Mouse (Mus musculus) lung, postnatal 0 days (tissue): ENCODE measurements at regions not wholly inside any gene's neighbourhood (a gene's known extent, or its start where the extent isn't known, plus 50 kb on each side); places are given as distances from the start of the nearest gene placed in this dataset.

Experiments used
- ATAC-seq: fragments of 200-750 bp; cut with Nextera tagmentation; 2 replicates; pipeline ENCODE4 v1.8.0; 2017; ENCODE audit warnings: moderate library complexity
- DNase-seq: peaks from one replicate; pipeline ENCODE4 v3.0.0-alpha.2; 2016; ENCODE audit warnings: low spot score
- H3K27ac ChIP-seq: fragments of 300-500 bp; sonication (generic); 2 replicates; pipeline ENCODE4 v1.5.1; 2014; ENCODE audit warnings: antibody characterized with exemption, mild to moderate bottlenecking, low read length, mixed read lengths
- H3K27me3 ChIP-seq: fragments of 300-500 bp; sonication (generic); replicated peaks from 2 replicates; pipeline ENCODE4 v1.6.1; 2014; ENCODE audit warnings: low read length, mixed read lengths; ENCODE audit not compliant: insufficient read depth
- H3K36me3 ChIP-seq: fragments of 300-500 bp; sonication (generic); 2 replicates; pipeline ENCODE4 v1.6.1; 2014; ENCODE audit warnings: low read length, mixed read lengths; ENCODE audit not compliant: insufficient read depth
- H3K4me1 ChIP-seq: fragments of 300-500 bp; sonication (generic); 2 replicates; pipeline ENCODE4 v1.6.1; 2014; ENCODE audit warnings: antibody characterized with exemption, low read depth, low read length, mixed read lengths; ENCODE audit not compliant: insufficient read depth
- H3K4me2 ChIP-seq: fragments of 300-500 bp; sonication (generic); replicated peaks from 2 replicates; pipeline ENCODE4 v1.6.1; 2014; ENCODE audit warnings: low read depth, mild to moderate bottlenecking, low read length, moderate library complexity, mixed read lengths
- H3K4me3 ChIP-seq: fragments of 300-500 bp; sonication (generic); 2 replicates; pipeline ENCODE4 v1.5.1; 2014; ENCODE audit warnings: low read depth, low read length
- H3K9ac ChIP-seq: fragments of 300-500 bp; sonication (generic); replicated peaks from 2 replicates; pipeline ENCODE4 v1.6.1; 2014; ENCODE audit warnings: low read depth, mild to moderate bottlenecking
- H3K9me3 ChIP-seq: fragments of 300-500 bp; sonication (generic); 2 replicates; pipeline ENCODE4 v1.6.1; 2016; ENCODE audit warnings: low read length, mixed read lengths
- CTCF ChIP-seq: IDR thresholded peaks from 2 replicates; pipeline ENCODE4 v1.5.1; 2016; ENCODE audit warnings: antibody characterized with exemption, mild to moderate bottlenecking
- EP300 ChIP-seq: IDR thresholded peaks from 2 replicates; pipeline ENCODE4 v1.6.1; 2016; ENCODE audit warnings: antibody characterized with exemption, mild to moderate bottlenecking, control low read depth
- WGBS: fragments of 180-500 bp; shearing (Covaris S2); extraction: QIAGEN DNeasy Blood & Tissue Kit; methylation state at CpG from one replicate; pipeline ENCODE4 v1.1.7; 2014; 5-methylcytosine and 5-hydroxymethylcytosine counted together

- H3K27ac ChIP-seq, result no peak overlapping the region
- DNase-seq, result no peak
- no peak for ATAC-seq
- no peak overlapping the region for H3K9ac ChIP-seq
- no peak overlapping the region for H3K4me3 ChIP-seq
- no peaks in the 10 kb centered on the region for H3K36me3 ChIP-seq
- 56% methylated on average over 8 of the region's 8 CpGs for WGBS
- no peak for TF ChIP-seq EP300
- no peak for TF ChIP-seq CTCF
- no peaks in the 10 kb centered on the region for H3K4me1 ChIP-seq
- H3K9me3 ChIP-seq, result no peaks in the 10 kb centered on the region
- H3K4me2 ChIP-seq, result no peak overlapping the region
- no peaks in the 10 kb centered on the region for H3K27me3 ChIP-seq
These were observed 70.3 kb downstream of the Pctp start for GRCm38 (mm10) chr11:89932231-89932865.

- Histone ChIP-seq H3K27ac (no peak overlapping the region), H3K4me2 (no peak overlapping the region), H3K4me3 (no peak overlapping the region), H3K9me3 (no peaks in the 10 kb centered on the region), H3K9ac (no peak overlapping the region), H3K27me3 (no peaks in the 10 kb centered on the region), H3K36me3 (no peaks in the 10 kb centered on the region), H3K4me1 (no peaks in the 10 kb centered on the region)
- ATAC-seq, result no peak
- WGBS, result 71% methylated on average over 12 of the region's 12 CpGs
- no peak for DNase-seq
- TF ChIP-seq EP300, result no peak
- TF ChIP-seq CTCF, result no peak
These were observed 73.3 kb downstream of the Pctp start for GRCm38 (mm10) chr11:89929115-89929988.

- TF ChIP-seq CTCF, result no peak
- no peak for TF ChIP-seq EP300
- DNase-seq, result no peak
- H3K4me1 ChIP-seq, result no peaks in the 10 kb centered on the region
These were observed 75.1 kb downstream of the Pctp start for GRCm38 (mm10) chr11:89927483-89928156.

GRCm38 (mm10) chr11:89922551-89922950 lies 80.1 kb downstream of the Pctp start:
- Histone ChIP-seq H3K27ac (no peak overlapping the region), H3K36me3 (no peaks in the 10 kb centered on the region), H3K4me3 (no peak overlapping the region), H3K27me3 (no peaks in the 10 kb centered on the region), H3K4me1 (no peaks in the 10 kb centered on the region), H3K9me3 (no peaks in the 10 kb centered on the region), H3K9ac (no peak overlapping the region), H3K4me2 (no peak overlapping the region)
- no peak for DNase-seq
- WGBS, result 58% methylated on average over 6 of the region's 6 CpGs
- no peak for ATAC-seq
- no peak for TF ChIP-seq EP300
- TF ChIP-seq CTCF, result no peak

More at GRCm38 (mm10) chr11:89927483-89928156, 75.1 kb downstream of the Pctp start:
- Histone ChIP-seq H3K27me3 (no peaks in the 10 kb centered on the region), H3K4me3 (no peak overlapping the region), H3K9ac (no peak overlapping the region), H3K4me2 (no peak overlapping the region), H3K27ac (no peak overlapping the region), H3K9me3 (no peaks in the 10 kb centered on the region), H3K36me3 (no peaks in the 10 kb centered on the region)
- no peak for ATAC-seq
- whole genome bisulfite sequencing, result 74% methylated on average over 3 of the region's 3 CpGs

GRCm38 (mm10) chr11:89921146-89921545 lies 81.5 kb downstream of the Pctp start:
- H3K9ac ChIP-seq, result no peak overlapping the region
- no peak overlapping the region for H3K27ac ChIP-seq
- no peaks in the 10 kb centered on the region for H3K36me3 ChIP-seq
- no peak overlapping the region for H3K4me3 ChIP-seq
- 36% methylated on average over 6 of the region's 6 CpGs for WGBS
- H3K4me1 ChIP-seq, result no peaks in the 10 kb centered on the region
- no peak for TF ChIP-seq EP300
- TF ChIP-seq CTCF, result peak; percentile 80
- no peaks in the 10 kb centered on the region for H3K9me3 ChIP-seq
- ATAC-seq (peak; percentile 69), DNase-seq (peak; percentile 83)
- H3K27me3 ChIP-seq, result no peaks in the 10 kb centered on the region
- no peak overlapping the region for H3K4me2 ChIP-seq

- Histone ChIP-seq H3K4me3 (no peak overlapping the region), H3K9me3 (no peaks in the 10 kb centered on the region), H3K4me2 (no peak overlapping the region), H3K27me3 (no peaks in the 10 kb centered on the region), H3K36me3 (no peaks in the 10 kb centered on the region), H3K27ac (no peak overlapping the region), H3K9ac (no peak overlapping the region), H3K4me1 (no peaks in the 10 kb centered on the region)
- 71% methylated on average over 4 of the region's 4 CpGs for WGBS
- TF ChIP-seq EP300 (no peak), CTCF (no peak)
- DNase-seq (no peak), ATAC-seq (no peak)
These were observed 86.9 kb downstream of the Pctp start for GRCm38 (mm10) chr11:89915795-89916194.
